Mouse (Mus musculus) spleen, postnatal 10 days (tissue): Measurements from ENCODE around the gene Irf2bpl.
A peak's percentile ranks its signal among the peaks of the same experiment; 100 is the strongest.

Experiments used
- DNase-seq, 2 experiments: peaks; one replicate each; pipeline ENCODE4 v3.0.0; 2021 to 2022; ENCODE audit warnings: low spot score in 2 of 2

The Irf2bpl gene

DNA sequence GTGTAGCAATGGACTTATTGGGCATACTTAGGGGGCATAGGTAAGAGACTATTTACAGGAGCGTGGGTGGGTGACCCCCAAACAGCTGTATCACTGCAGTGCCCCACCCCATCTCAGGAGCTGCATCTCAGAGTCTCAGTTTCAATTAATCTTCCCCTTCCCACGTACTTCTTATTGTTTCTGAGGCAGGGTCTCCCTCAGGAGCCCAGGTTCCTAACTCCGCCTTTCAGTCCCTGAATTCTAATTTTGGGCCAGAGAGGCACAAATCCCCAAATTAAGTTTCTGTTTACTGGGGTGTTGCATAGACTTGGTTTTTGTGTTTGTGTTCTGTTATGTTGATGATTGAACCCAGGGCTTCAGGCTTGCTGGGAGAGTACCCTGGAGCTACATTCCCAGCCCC lies 13.8 kb upstream of the Irf2bpl start:
- DNase-seq = no peak

DNA sequence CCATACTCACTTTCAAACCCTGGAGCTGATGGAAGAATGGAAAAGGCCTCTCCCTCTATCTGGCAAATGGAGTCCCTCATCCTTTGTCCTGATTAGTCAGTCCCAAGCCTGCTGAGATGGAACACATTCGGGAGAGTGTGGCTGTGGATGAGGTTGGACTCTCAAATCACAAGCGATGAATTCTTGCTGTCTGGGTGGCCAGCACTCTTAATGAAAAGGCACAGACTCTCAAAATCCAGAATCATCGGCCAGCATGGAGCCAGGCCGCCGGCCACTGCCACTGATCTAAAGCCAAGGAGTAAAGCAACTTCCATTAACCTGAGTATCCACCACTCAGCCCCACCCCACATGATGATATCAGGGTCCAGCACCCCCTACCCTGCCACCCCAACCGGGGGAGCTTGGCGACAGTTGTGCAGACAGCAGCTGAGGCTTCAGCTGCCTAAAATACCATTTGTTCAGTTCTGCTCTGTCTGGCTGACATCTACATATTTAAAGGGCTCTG lies 13.2 kb upstream of the Irf2bpl start:
- no peak for DNase-seq

GRCm38 (mm10) chr12:86896921-86897512 lies 12.4 kb upstream of the Irf2bpl start:
- DNase-seq = no peak

GRCm38 (mm10) chr12:86896441-86896890 lies 11.9 kb upstream of the Irf2bpl start:
- DNase-seq = no peak

DNA sequence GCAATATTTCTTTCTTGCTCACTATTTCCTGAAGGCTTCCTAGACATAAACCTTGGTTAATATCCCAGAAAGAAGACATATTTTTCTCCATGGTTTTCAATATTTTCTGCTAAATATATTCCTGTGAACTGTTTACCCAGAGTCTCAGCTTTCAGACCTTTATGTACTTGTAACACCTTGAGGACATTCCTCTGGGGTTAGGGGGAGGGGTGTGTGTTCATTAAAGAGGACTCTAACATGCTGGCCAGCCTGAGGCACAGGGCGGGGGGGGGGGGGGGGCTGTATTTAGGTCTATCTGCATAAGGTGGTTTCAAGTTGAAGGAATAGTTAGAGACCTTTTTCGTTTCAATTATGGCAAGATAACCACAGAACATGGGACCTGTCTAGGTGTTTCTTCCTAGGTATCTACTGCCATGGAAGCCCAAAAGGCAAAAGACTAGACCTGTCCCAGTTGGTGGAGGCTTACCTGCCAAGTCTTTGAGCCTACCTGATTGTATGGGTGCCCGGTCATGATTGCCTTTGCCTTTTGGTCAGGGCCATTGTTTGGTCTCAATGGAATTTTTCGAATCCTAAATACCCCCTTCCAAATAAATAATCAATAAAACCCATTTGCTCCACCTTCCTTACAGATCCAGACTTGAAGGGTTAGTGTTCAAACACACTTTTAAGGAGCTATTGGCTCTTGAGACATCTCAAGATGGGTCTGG lies 11.3 kb upstream of the Irf2bpl start:
- no peak for DNase-seq

GRCm38 (mm10) chr12:86894841-86895428 lies 10.3 kb upstream of the Irf2bpl start:
- DNase-seq = peak; percentile 41 to 59

GRCm38 (mm10) chr12:86894184-86894839 lies 9.7 kb upstream of the Irf2bpl start:
- DNase-seq = peak; percentile 93 to 97

DNA sequence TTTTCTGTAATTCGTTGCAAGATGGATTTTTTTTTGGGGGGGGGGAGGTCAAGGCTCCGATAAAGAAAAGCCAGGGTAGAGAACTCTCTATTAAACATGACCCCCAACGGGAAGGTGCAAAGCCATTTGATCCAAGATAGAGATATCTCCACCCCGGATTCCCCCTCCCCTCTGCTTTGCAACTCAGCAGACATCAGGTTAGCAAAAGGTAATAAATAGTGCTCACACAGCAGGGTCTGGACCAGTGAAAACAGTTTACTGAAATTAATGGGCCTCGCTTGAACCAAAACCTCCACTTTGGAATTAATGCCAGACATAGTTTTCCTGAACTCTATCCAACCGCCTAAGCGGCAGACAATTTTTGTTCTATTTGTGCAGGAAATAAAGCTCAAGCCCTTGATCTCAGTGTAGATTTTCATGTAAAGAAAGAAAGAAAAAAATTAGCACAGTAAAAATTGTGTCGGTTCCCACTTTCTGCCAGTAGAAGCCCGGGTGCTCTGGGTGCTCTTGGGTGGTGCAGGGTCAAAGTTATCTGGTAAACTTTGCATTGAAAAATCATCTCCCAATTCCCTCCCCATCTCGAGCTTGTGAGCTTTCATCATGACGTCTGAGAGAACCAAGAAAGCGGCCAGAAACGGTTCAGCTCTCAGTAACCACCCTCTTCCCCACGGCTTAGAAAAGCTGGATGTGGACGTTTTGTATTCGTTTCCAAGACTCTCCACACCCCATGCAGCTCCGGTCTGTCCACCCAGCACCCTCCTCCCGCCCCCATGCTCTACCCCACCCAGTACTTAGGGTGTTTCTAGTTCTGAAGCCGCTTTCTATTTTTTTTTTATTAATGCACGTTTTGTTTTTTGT lies 9.0 kb upstream of the Irf2bpl start:
- peak; percentile 43 to 52 for DNase-seq

GRCm38 (mm10) chr12:86892711-86893311 lies 8.2 kb upstream of the Irf2bpl start:
- peak in 1 of 2 experiments; percentile 43 for DNase-seq

DNA sequence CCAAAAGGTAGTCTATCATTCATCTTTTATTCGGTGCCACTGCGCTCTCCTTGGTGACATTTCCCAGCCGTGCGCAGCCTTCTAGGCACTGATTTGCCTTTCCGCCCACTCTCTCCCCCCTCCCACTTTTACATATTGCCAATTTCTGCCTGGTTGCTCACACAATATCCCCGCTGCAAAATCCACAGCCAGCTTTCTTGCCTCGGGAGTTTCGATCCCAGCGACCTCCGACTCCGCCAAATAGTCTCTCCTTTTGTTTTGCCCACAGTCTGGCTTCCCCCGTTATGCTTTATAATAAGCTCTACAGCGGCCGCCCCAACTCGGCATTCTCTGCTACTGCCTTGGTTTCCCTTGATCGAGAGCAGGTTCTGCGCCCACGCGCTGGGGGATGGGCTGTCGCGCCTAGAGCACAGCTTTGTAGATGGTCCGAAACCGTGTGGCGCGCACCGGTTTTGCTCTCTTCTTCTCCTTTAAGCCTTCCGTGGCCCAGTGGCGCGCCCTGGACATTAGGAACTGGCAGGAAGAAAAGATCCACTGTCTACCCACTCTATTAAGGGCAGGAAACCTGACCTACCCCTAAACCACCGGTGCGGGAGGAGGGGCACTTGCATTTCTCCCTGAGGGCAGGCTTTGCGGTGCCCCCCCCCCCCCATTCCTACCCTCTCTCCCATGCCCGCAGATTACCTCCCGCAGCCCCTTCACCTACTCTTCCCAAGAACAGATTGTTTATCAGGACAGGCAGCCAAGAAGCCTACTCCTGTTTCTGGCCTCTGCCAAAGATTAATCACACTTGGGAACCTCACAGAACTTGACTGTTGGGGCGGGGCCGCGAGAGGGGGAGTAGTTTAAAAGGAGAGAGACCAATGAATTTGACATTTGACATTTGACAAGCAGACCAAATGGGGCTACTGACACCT lies 7.4 kb upstream of the Irf2bpl start:
- DNase-seq = peak; percentile 53 to 82

DNA sequence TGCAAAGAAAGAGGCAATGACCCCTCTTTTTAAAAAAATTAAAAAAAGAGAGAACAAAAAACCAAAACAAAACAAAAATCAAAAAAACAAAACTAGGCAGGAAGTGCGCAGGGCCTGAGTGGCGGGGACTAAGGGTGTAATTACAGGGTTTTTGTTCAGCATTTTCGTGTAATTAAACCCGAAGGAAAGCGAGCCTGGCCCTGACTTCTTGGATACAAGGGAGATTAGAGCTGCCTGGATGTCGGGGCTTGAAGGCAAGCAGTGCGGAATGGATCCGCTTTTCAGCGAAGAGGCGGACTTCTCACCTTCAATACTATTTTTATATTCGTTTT lies 6.8 kb upstream of the Irf2bpl start:
- DNase-seq = peak in 1 of 2 experiments; percentile 27

GRCm38 (mm10) chr12:86890796-86891301 lies 6.3 kb upstream of the Irf2bpl start:
- DNase-seq = no peak

DNA sequence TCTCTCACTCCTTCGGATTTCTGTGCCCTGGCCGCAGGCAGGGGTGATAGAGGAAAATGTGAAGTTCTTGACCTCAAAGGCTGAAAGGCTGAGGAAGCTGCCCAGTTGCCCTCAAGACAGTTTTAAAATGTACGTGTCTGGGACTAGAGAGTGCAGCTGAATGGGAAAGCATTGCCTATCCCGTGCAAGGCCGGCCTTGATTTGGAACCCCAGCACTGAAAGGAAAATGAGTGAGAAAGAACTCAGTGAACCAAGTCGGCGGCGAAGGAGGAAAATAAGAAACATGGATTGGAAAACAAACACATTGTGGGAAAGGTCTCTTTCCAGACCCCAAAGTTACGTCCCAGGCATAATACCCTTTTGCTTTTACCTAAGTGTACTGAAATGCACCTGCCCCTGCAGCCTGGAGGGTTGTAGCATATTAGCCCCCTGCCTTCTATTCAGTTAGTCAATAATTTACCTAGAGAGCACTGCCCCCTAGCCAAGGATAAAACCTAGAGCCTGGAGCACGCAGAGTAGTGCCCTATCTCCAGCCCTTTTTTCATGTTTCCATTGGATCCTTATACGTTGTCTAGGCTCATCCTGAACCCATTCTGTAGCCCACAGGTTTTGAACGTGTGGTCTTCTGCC lies 5.6 kb upstream of the Irf2bpl start:
- no peak for DNase-seq

GRCm38 (mm10) chr12:86889103-86889644 lies 4.6 kb upstream of the Irf2bpl start:
- no peak for DNase-seq

- DNase-seq = peak; percentile 53 to 77
Measured at GRCm38 (mm10) chr12:86888130-86889069, 3.8 kb upstream of the Irf2bpl start.

GRCm38 (mm10) chr12:86887381-86888129 lies 3.0 kb upstream of the Irf2bpl start:
- no peak for DNase-seq

DNA sequence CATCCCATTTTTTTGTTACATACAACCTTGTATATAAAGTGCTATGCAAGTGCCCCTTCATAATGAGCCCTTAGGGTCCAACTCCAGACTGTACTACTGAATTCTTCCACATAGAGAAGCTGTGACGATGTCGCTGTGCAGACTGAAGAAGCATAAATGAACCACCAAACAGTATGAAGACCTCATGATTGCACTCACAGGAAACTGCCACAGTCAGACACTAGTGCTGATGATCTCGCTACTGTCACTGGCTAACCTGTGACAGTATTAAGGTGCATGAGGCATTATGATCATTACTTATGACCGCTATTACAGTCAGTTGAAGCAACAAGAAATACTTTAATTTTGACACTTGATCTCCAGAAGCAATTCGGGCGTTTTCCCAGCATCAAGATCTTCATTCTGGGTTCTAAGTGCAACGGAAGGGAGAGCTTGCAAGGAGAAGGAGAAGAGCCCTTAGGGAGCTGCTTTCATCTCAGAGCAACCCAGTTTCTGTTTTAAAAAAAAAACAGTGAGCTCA lies 1.9 kb upstream of the Irf2bpl start:
- no peak for DNase-seq
